Mouse (Mus musculus): ENCODE measurements at regions not wholly inside any gene's neighbourhood (a gene's known extent, or its start where the extent isn't known, plus 50 kb on each side); places are given as distances from the start of the nearest gene placed in this dataset.
A peak's percentile ranks its signal among the peaks of the same experiment; 100 is the strongest.

DNA sequence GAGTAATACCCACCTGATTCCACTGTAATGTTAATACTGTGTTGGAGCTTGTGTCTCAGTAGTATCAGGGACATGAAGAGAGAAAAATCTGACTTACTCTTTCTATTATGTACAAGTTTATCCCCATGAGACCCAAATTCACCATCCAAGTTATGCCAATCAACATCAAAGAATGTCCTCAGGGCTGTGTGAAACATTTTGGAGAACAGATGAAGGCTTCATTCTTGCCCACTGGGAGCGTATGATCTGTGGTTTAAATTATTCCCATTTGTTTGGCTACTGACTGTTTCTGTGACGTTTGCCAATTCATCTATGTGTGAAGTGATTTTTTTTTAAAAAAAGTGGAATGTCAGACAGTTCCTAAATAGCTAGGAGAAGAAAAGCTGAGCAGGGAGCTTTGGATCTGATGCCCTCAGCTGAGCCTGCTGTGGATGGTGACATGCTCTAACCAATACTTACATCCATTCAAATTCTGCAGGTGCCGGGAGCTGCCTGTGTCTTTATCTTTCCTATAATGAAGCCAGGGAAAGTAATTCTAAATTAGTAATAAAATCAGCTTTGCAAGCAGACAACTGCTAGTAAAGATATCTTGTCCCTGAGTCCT lies 173.3 kb upstream of the Pitrm1 start:
- Histone ChIP-seq H3K27ac (no peak overlapping the region), H3K27me3 (no peaks in the 10 kb centered on the region), H3K36me3 (replicated peaks) (no peaks in the 10 kb centered on the region), H3K4me1 (no peaks in the 10 kb centered on the region), H3K9ac (no peak overlapping the region), H3K4me2 (no peak overlapping the region), H3K9me3 (no peaks in the 10 kb centered on the region), H3K4me3 (replicated peaks) (no peak overlapping the region)
- no peak for ATAC-seq (ENCODE audit: low FRiP score)
- WGBS, result 86% methylated on average over 3 of the region's 3 CpGs

- Histone ChIP-seq H3K4me3 (replicated peaks) (no peak overlapping the region), H3K27me3 (no peaks in the 10 kb centered on the region), H3K9ac (no peak overlapping the region), H3K27ac (no peak overlapping the region), H3K9me3 (no peaks in the 10 kb centered on the region), H3K36me3 (replicated peaks) (no peaks in the 10 kb centered on the region), H3K4me2 (no peak overlapping the region), H3K4me1 (no peaks in the 10 kb centered on the region)
- 95% methylated on average over 3 of the region's 3 CpGs for WGBS
- no peak for ATAC-seq (ENCODE audit: low FRiP score)
Observed at GRCm38 (mm10) chr13:6377919-6378318, 170.0 kb upstream of the Pitrm1 start.

GRCm38 (mm10) chr13:6395562-6396223 lies 152.3 kb upstream of the Pitrm1 start:
- no peak overlapping the region for H3K4me2 ChIP-seq
- H3K9me3 ChIP-seq, result no peaks in the 10 kb centered on the region
- peak; percentile 63; the same call in 1 of the 2 replicates for ATAC-seq (ENCODE audit: low FRiP score)
- WGBS, result 52% methylated on average over 4 of the region's 5 CpGs
- H3K36me3 ChIP-seq (replicated peaks), result no peaks in the 10 kb centered on the region
- H3K4me3 ChIP-seq (replicated peaks), result no peak overlapping the region
- H3K9ac ChIP-seq, result no peak overlapping the region
- no peaks in the 10 kb centered on the region for H3K27me3 ChIP-seq
- H3K4me1 ChIP-seq, result no peaks in the 10 kb centered on the region
- no peak overlapping the region for H3K27ac ChIP-seq

DNA sequence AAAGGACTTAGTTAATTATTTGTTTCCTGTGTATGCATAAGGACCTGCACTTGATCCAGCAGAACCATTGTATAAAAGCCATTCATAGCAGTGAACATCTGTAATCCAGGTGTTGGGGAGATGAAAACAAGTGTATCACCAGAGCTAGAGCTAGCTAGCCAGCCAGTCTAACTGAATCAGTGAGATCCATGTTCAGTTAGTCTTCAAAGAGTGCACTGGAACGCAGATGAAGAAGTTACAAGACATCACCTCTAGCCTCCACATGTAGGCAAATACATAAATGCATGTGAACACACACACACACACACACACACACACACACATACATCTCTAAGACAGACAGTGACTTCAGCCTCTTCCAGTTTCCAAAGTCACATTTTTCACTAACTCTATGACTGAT lies 150.3 kb upstream of the Pitrm1 start:
- no peak overlapping the region for H3K4me2 ChIP-seq
- WGBS, result 90% methylated on average over 1 of the region's 1 CpGs
- no peak overlapping the region for H3K9ac ChIP-seq
- no peak overlapping the region for H3K27ac ChIP-seq
- H3K27me3 ChIP-seq, result no peaks in the 10 kb centered on the region
- no peaks in the 10 kb centered on the region for H3K9me3 ChIP-seq
- ATAC-seq (ENCODE audit: low FRiP score), result no peak
- H3K4me1 ChIP-seq, result no peaks in the 10 kb centered on the region
- H3K36me3 ChIP-seq (replicated peaks), result no peaks in the 10 kb centered on the region
- no peak overlapping the region for H3K4me3 ChIP-seq (replicated peaks)

DNA sequence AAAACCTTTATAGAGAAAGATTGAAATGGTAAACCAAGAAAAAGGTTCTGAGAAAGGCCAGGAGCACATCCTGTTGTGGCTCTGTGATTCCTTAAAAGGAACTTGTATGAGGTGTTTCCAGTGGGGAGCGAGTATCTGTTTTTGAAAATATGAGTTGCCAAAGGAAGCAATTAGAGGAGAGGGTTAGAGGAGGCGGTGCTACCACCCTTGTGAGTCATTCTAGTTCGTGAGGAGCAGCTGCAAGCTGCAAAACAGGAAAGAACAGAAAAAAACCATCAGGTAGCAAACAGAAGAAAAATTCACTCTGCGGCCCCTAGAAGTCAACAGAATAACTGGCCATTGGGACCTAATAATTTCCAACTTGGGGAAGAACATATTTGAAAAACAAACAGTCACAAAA lies 116.1 kb upstream of the Pitrm1 start:
- Histone ChIP-seq H3K36me3 (replicated peaks) (no peaks in the 10 kb centered on the region), H3K9ac (no peak overlapping the region), H3K9me3 (no peaks in the 10 kb centered on the region), H3K4me3 (replicated peaks) (no peak overlapping the region), H3K27ac (no peak overlapping the region), H3K4me2 (no peak overlapping the region), H3K4me1 (no peaks in the 10 kb centered on the region), H3K27me3 (no peaks in the 10 kb centered on the region)
- WGBS, result 81% methylated on average over 4 of the region's 4 CpGs
- ATAC-seq (ENCODE audit: low FRiP score), result no peak

- no peaks in the 10 kb centered on the region for H3K27me3 ChIP-seq
- H3K4me3 ChIP-seq (replicated peaks), result no peak overlapping the region
- H3K27ac ChIP-seq, result no peak overlapping the region
- H3K9ac ChIP-seq, result no peak overlapping the region
- no peak for ATAC-seq (ENCODE audit: low FRiP score)
- no peaks in the 10 kb centered on the region for H3K9me3 ChIP-seq
- H3K4me1 ChIP-seq, result no peaks in the 10 kb centered on the region
- no peaks in the 10 kb centered on the region for H3K36me3 ChIP-seq (replicated peaks)
- H3K4me2 ChIP-seq, result no peak overlapping the region
Observed at GRCm38 (mm10) chr13:6446976-6447375, 101.0 kb upstream of the Pitrm1 start.

DNA sequence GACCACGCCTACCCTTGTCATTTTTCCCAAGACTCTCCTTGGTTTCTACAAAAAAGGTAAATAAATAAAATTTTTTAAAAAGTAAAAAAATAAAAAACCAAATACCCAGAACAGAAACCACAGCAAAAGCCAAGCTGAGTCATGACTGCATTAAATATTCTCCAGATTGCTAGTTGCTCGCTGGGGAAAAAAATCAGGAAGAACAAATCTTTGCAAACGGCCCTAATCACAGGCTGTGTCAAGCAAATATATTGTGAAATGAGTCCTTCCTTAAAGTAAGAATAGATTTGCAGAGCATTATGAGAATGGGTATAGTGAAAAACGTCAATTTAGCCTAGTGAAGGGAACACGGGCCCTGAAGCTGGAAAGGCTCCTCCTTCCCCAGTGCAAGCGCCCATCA lies 86.6 kb upstream of the Pitrm1 start:
- no peaks in the 10 kb centered on the region for H3K36me3 ChIP-seq (replicated peaks)
- 88% methylated on average over 6 of the region's 6 CpGs for WGBS
- H3K4me1 ChIP-seq, result no peaks in the 10 kb centered on the region
- H3K4me2 ChIP-seq, result no peak overlapping the region
- H3K9ac ChIP-seq, result no peak overlapping the region
- H3K4me3 ChIP-seq (replicated peaks), result no peak overlapping the region
- no peaks in the 10 kb centered on the region for H3K27me3 ChIP-seq
- no peaks in the 10 kb centered on the region for H3K9me3 ChIP-seq
- no peak for ATAC-seq (ENCODE audit: low FRiP score)
- no peak overlapping the region for H3K27ac ChIP-seq

DNA sequence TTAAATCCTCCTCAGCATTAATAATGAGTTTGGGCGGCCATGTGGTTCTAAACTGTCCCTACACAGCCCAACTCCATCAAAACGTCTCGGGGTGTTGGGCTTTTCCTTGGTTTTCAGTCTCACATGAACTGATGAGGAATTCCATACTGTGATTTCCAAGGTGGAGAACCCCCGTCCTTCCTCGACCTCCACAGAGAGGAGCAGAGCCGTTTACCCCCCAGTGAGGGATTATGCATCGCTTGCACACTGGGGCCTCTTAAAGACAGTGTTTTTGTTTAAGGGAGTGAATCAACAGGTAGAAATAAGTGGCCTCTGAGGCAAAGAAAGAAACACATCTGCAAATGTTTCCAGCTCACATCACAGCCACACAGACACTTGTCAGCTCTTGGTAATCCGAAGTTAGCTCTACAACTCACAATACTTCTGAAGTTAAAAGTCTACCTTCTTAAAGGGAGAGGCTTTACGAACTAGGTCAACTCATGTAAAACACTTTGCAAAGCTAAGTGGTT lies 82.0 kb upstream of the Pitrm1 start:
- Histone ChIP-seq H3K9me3 (no peaks in the 10 kb centered on the region), H3K27me3 (no peaks in the 10 kb centered on the region), H3K27ac (no peak overlapping the region), H3K9ac (no peak overlapping the region), H3K36me3 (replicated peaks) (no peaks in the 10 kb centered on the region), H3K4me2 (no peak overlapping the region), H3K4me3 (replicated peaks) (no peak overlapping the region), H3K4me1 (peaks cover 18% of the 10 kb centered on the region)
- no peak for ATAC-seq (ENCODE audit: low FRiP score)
- 18% methylated on average over 9 of the region's 9 CpGs for WGBS

DNA sequence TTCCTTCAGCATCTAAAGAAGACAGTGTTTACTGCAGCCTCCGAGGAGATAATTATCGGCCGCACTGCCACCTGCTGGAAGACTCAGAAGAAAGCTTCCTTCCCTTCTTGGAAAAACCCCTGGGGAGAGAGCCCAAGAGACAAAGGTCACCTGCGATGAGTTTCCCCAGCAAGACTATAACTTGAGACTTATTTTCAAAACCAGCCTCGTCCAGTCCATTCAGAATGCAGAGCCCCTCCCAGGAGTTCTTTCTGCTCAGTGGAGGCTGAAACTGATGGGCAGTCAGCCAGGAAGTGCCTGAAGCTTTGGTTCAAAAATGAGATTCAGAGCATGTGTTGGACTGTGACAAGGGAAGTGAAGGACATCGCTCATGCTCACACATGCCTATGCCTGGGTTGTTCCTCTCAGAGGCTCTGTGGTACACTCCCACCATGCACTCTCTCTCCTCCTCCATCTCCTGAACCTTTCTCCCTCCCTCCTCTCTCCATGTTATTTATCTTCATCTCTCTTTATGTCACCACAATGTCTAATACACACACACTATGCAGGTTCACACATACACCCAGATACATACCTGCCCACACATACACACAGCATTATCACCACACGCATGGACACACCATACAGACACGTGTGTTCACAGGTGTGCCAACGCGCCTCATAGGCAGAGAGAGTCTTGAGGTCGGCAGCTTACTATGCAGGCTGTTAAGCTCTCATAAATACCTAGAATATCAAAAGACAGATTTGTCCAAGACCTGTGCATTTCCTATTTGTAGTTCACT lies 78.3 kb upstream of the Pitrm1 start:
- H3K4me1 ChIP-seq, result peaks cover 36% of the 10 kb centered on the region
- peak; percentile 30; the same call in 1 of the 2 replicates for ATAC-seq (ENCODE audit: low FRiP score)
- H3K4me3 ChIP-seq (replicated peaks), result no peak overlapping the region
- H3K9ac ChIP-seq, result no peak overlapping the region
- H3K27ac ChIP-seq, result no peak overlapping the region
- WGBS, result 56% methylated on average over 11 of the region's 11 CpGs
- H3K27me3 ChIP-seq, result no peaks in the 10 kb centered on the region
- no peak overlapping the region for H3K4me2 ChIP-seq
- no peaks in the 10 kb centered on the region for H3K9me3 ChIP-seq
- H3K36me3 ChIP-seq (replicated peaks), result no peaks in the 10 kb centered on the region

- ATAC-seq (ENCODE audit: low FRiP score), result no peak
- Histone ChIP-seq H3K9me3 (no peaks in the 10 kb centered on the region), H3K27me3 (no peaks in the 10 kb centered on the region), H3K9ac (no peak overlapping the region), H3K4me3 (replicated peaks) (no peak overlapping the region), H3K4me1 (peaks cover 36% of the 10 kb centered on the region), H3K27ac (no peak overlapping the region), H3K36me3 (replicated peaks) (no peaks in the 10 kb centered on the region), H3K4me2 (no peak overlapping the region)
- WGBS, result 67% methylated on average over 15 of the region's 15 CpGs
Observed at GRCm38 (mm10) chr13:6470286-6471103, 77.5 kb upstream of the Pitrm1 start.

GRCm38 (mm10) chr13:6471643-6472042 lies 76.3 kb upstream of the Pitrm1 start:
- no peak overlapping the region for H3K4me3 ChIP-seq (replicated peaks)
- H3K4me1 ChIP-seq, result peaks cover 36% of the 10 kb centered on the region
- H3K36me3 ChIP-seq (replicated peaks), result no peaks in the 10 kb centered on the region
- no peaks in the 10 kb centered on the region for H3K27me3 ChIP-seq
- peak; percentile 70 for ATAC-seq (ENCODE audit: low FRiP score)
- H3K4me2 ChIP-seq, result no peak overlapping the region
- H3K27ac ChIP-seq, result no peak overlapping the region
- no peak overlapping the region for H3K9ac ChIP-seq
- WGBS, result 5% methylated on average over 7 of the region's 7 CpGs
- no peaks in the 10 kb centered on the region for H3K9me3 ChIP-seq

Data from forebrain, embryonic 12.5 days (tissue).